Mouse (Mus musculus): ENCODE measurements at regions not wholly inside any gene's neighbourhood (a gene's known extent, or its start where the extent isn't known, plus 50 kb on each side); places are given as distances from the start of the nearest gene placed in this dataset.

GRCm38 (mm10) chr13:52045349-52045748 lies 198.9 kb downstream of the Gadd45g start:
- TF ChIP-seq CTCF (conservative IDR thresholded peaks at IDR 0.05; ENCODE audit: low read length) (no peak), NANOG (IDR thresholded peaks at IDR 0.05; ENCODE audit: borderline replicate concordance, low read length) (no peak)

All from E14TG2a.4 (cell line).